Mouse (Mus musculus): ENCODE data around the gene Mob4.

DNA sequence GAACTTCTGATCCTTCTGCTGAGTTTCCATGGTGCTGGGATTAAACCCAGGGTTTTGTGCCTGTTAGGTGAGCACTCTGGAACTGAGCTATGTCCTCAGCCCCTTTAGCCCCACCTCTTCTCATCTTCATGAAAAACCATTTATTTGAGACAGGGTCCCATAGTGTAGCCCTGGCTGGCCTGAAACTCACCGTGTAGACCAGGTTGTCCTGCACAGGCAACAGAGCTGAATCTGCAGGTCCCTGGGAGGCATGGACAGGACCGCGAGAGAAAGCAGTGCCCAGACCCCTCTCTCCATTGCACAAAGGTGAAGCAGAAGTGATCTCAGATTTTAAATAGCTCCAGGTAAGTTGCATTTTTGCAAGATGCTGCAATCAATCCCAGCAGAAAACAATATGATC is 29.2 kb downstream of the Mob4 start:
- TF ChIP-seq CTCF (IDR thresholded peaks at IDR 0.05; ENCODE audit: low read depth), result no peak
- no peak for TF ChIP-seq EP300 (IDR thresholded peaks at IDR 0.05; ENCODE audit: low read depth)
